Mouse (Mus musculus) Patski (cell line): ENCODE results near the gene Plxna2. TPM values are rescaled to one million over a fixed set of nuclear protein-coding genes. Genes with fewer than 3 reads are reported as not detected.

ENCODE experiments used
- ATAC-seq: fragments of 100-300 bp; one replicate; pipeline ENCODE4 v1.8.0; 2021
- CTCF ChIA-PET: fragments of 350-600 bp; sonication (Branson Sonifier 250); formaldehyde crosslinking; loops from one replicate; lab custom pipeline; 2022; ENCODE audit warnings: inconsistent platforms; lab: Charles Lee
- POLR2A ChIA-PET: fragments of 350-600 bp; sonication (Branson Sonifier 250); formaldehyde crosslinking; loops from one replicate; lab custom pipeline; 2022; ENCODE audit warnings: antibody characterized with exemption, inconsistent platforms; lab: Charles Lee
- DNase-seq: peaks from one replicate; pipeline ENCODE4 v3.0.0-alpha.2; 2011; ENCODE audit warnings: low read depth, low spot score
- H3K27me3 ChIP-seq: fragments of 371-371 bp; one replicate; pipeline ENCODE4 v1.5.1; 2021
- CTCF ChIP-seq: fragments of 100-300 bp; IDR thresholded peaks from one replicate; pipeline ENCODE4 v1.5.1; 2021
- in situ Hi-C: fragments of 300-500 bp; cut with MboI; formaldehyde crosslinking; loops from 3 replicates; pipeline ENCODE4 v1.11.1; 2018; ENCODE audit warnings: low pct_unique_long_range_greater_than_20kb, mixed read lengths
- polyA plus RNA-seq: library from polyadenylated mRNA; unstranded; gene quantifications from one replicate; pipeline ENCODE4 v1.2.3, GENCODE M21; 2021

Gene Plxna2
- polyA plus RNA-seq, 1 experiment from 2014 or later = 26.2 TPM

DNA sequence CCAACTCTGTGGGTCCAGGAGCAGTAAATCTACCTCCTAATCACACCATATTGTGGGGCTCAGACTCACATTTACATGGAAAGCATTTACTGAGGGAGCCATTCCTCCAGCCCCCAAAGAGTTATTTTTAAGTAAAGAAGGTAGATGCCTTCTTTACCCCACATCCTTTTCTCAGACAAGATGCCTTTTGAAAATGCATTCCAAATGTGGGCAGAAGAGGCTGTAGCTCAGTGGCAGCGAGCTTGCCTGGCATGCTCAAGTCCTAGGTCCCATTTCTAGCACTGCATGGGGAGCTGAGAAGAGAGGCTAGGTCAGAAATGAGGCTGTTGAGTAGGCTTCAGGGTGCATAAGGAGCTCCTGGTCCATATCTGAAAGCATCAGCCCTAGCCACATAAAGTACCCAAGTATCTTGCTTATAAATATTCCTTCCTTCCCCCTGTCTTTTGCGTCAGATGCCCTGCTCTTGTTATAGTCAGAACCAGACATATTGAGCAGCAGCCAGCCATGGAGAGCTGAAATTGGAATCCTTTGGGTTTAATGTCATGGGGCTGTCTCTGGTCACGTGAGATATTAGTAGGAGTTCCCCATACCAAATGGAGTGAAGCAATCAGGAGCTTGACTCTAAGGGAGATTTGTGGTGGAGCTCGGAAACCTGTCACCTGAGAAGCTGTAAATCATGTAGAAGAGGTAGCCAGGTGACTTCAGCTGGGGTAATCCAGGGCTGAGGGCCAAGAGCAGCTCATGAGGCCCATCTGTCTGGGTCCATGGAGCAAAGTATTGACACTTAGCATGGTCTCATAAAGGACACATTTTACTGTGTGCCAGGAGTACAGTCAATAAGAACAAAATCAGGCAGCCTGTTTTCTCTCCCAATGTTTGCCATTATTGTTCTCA is 96.4 kb downstream of the Plxna2 start:
- TF ChIP-seq CTCF = no peak
- POLR2A ChIA-PET = interaction anchor here (0.9 kb wide), 1 partner anchor 70 kb away, joined by 3 read pairs; no protein-coding TSS in a partner anchor
- DNase-seq (no peak), ATAC-seq (no peak)
- in situ Hi-C loops = loop anchor here (25.0 kb wide), 1 partner anchor 1002 kb away; no protein-coding TSS in a partner anchor
- H3K27me3 ChIP-seq = no peaks in the 10 kb centered on the region
- CTCF ChIA-PET = interaction anchor here (0.6 to 1.0 kb wide), 4 partner anchors 15 to 67 kb away, joined by 3 read pairs; no protein-coding TSS in a partner anchor

GRCm38 (mm10) chr1:194717451-194717874 is 99.4 kb downstream of the Plxna2 start:
- ATAC-seq (no peak), DNase-seq (no peak)
- in situ Hi-C loops = loop anchor here (25.0 kb wide), 1 partner anchor 1005 kb away; no protein-coding TSS in a partner anchor
- H3K27me3 ChIP-seq = no peaks in the 10 kb centered on the region
- no peak for TF ChIP-seq CTCF
- POLR2A ChIA-PET = no interaction called here
- CTCF ChIA-PET = interaction anchor here (1.0 to 1.3 kb wide), 2 partner anchors 15 to 98 kb away, joined by 3 to 4 read pairs; no protein-coding TSS in a partner anchor

GRCm38 (mm10) chr1:194720406-194720805 is 102.4 kb downstream of the Plxna2 start:
- POLR2A ChIA-PET = no interaction called here
- CTCF ChIA-PET = interaction anchor here (1.0 to 2.6 kb wide), 3 partner anchors 8 to 100 kb away, joined by 3 to 27 read pairs (median 14); no protein-coding TSS in a partner anchor
- DNase-seq (no peak), ATAC-seq (no peak)
- no peaks in the 10 kb centered on the region for H3K27me3 ChIP-seq
- no peak for TF ChIP-seq CTCF
- in situ Hi-C loops = loop anchor here (5.0 to 25.0 kb wide), 2 partner anchors 98 to 1008 kb away; no protein-coding TSS in a partner anchor

DNA sequence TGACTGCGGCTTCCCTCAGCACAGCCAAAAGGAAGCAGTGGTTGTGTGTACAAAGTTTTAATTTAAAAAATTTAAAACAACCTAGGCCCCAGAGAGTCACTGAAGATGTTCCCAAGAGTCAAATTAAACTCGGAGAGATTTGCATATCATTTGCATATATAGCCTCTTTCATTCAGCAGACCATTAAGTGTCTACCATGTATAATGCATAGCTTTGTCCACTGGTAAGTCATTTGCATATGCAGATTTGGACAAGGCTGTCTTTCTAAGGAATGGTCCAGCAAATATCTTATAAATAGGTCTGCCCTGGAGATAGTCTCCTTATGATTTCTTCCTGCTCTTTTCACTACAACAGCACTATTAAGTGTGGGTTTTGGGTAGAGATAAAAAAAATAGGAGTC is 103.2 kb downstream of the Plxna2 start:
- no peak for ATAC-seq

GRCm38 (mm10) chr1:194722329-194722728 is 104.3 kb downstream of the Plxna2 start:
- ChIA-PET CTCF (interaction anchor here (0.7 to 2.6 kb wide), 31 partner anchors 9 to 242 kb away, joined by 3 to 27 read pairs (median 4); no protein-coding TSS in a partner anchor), POLR2A (interaction anchor here (0.7 to 1.2 kb wide), 3 partner anchors 10 to 103 kb away, joined by 3 to 4 read pairs (median 4); no protein-coding TSS in a partner anchor)
- DNase-seq = peak; percentile 31
- peak; percentile 88 for TF ChIP-seq CTCF
- H3K27me3 ChIP-seq = no peaks in the 10 kb centered on the region
- in situ Hi-C loops = loop anchor here (5.0 to 25.0 kb wide), 2 partner anchors 100 to 1010 kb away; no protein-coding TSS in a partner anchor
- ATAC-seq = peak; percentile 82

More for the DNA sequence above, 103.2 kb downstream of the Plxna2 start:
- POLR2A ChIA-PET = interaction anchor here (1.2 kb wide), 1 partner anchor 9 kb away, joined by 4 read pairs; no protein-coding TSS in a partner anchor
- DNase-seq = no peak
- no peak for TF ChIP-seq CTCF
- H3K27me3 ChIP-seq = no peaks in the 10 kb centered on the region
- CTCF ChIA-PET = interaction anchor here (1.2 to 2.6 kb wide), 15 partner anchors 9 to 101 kb away, joined by 3 to 27 read pairs (median 4); no protein-coding TSS in a partner anchor
- in situ Hi-C loops = loop anchor here (5.0 to 25.0 kb wide), 2 partner anchors 99 to 1009 kb away; no protein-coding TSS in a partner anchor

DNA sequence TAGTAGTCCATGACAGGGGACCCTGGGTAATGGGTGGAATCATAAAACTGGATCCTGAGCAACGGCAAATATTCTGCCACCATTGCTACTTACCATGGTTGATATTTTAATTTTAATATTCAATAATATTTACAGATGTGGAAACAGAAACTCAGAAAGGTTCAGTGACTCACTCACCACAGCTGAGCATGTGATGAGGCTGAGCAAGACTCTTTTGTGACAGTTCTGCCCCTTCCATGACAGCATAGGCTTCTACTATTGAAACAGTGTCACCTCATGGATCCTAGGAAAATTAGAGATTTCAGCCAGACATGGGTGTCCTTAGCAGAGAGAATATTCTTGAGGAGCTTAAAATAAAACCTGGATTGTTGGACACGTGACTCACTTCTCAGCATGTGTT is 116.8 kb downstream of the Plxna2 start:
- no peak for TF ChIP-seq CTCF
- no peak for DNase-seq
- ChIA-PET POLR2A (no interaction called here), CTCF (interaction anchor here (0.8 to 1.8 kb wide), 4 partner anchors 9 to 111 kb away, joined by 3 to 5 read pairs (median 4); no protein-coding TSS in a partner anchor)
- in situ Hi-C loops = no loop called here
- no peak for ATAC-seq
- no peaks in the 10 kb centered on the region for H3K27me3 ChIP-seq

GRCm38 (mm10) chr1:194739894-194740293 is 121.9 kb downstream of the Plxna2 start:
- H3K27me3 ChIP-seq = no peaks in the 10 kb centered on the region
- DNase-seq = no peak
- in situ Hi-C loops = no loop called here
- ChIA-PET POLR2A (no interaction called here), CTCF (interaction anchor here (1.5 to 3.2 kb wide), 4 partner anchors 12 to 18 kb away, joined by 4 to 18 read pairs (median 9); no protein-coding TSS in a partner anchor)
- TF ChIP-seq CTCF = no peak
- no peak for ATAC-seq

GRCm38 (mm10) chr1:194742901-194743422 is 124.9 kb downstream of the Plxna2 start:
- ATAC-seq (no peak), DNase-seq (no peak)
- no peak for TF ChIP-seq CTCF
- in situ Hi-C loops = no loop called here
- POLR2A ChIA-PET = interaction anchor here (1.0 kb wide), 1 partner anchor 13 kb away, joined by 3 read pairs; no protein-coding TSS in a partner anchor
- CTCF ChIA-PET = interaction anchor here (0.7 to 4.3 kb wide), 5 partner anchors 10 to 126 kb away, joined by 3 to 12 read pairs (median 6); no protein-coding TSS in a partner anchor
- H3K27me3 ChIP-seq = no peaks in the 10 kb centered on the region

GRCm38 (mm10) chr1:194745177-194745934 is 127.3 kb downstream of the Plxna2 start:
- ChIA-PET POLR2A (no interaction called here), CTCF (interaction anchor here (1.3 kb wide), 1 partner anchor 14 kb away, joined by 3 read pairs; no protein-coding TSS in a partner anchor)
- ATAC-seq = no peak
- TF ChIP-seq CTCF = no peak
- no peak for DNase-seq
- no peaks in the 10 kb centered on the region for H3K27me3 ChIP-seq
- in situ Hi-C loops = no loop called here
